Mouse (Mus musculus) right cerebral cortex, postnatal 10 days (tissue): Measurements from ENCODE around the gene Dcakd.

ENCODE experiments used
- DNase-seq, 2 experiments: peaks; one replicate each; pipeline ENCODE4 v3.0.0; 2021; ENCODE audit warnings: low spot score in 2 of 2

Dcakd gene

GRCm38 (mm10) chr11:103028176-103028891 is at the start of gene Dcakd, which contains the start of gene Nmt1:
TSS of gene Dcakd (minus strand) at chr11:103028333.
TSS of gene Nmt1 (plus strand) at chr11:103028190.
- peak; percentile 96 to 97 for DNase-seq

- no peak for DNase-seq
These were observed 48.4 kb upstream of the Dcakd start for GRCm38 (mm10) chr11:103076581-103076980.

GRCm38 (mm10) chr11:103076010-103076409 is 47.9 kb upstream of the Dcakd start:
- DNase-seq: no peak

- DNase-seq: no peak
These were observed 46.7 kb upstream of the Dcakd start for GRCm38 (mm10) chr11:103074796-103075323.

- DNase-seq: no peak
These were observed 46.1 kb upstream of the Dcakd start for GRCm38 (mm10) chr11:103074121-103074650.

GRCm38 (mm10) chr11:103073671-103074070 is 45.5 kb upstream of the Dcakd start:
- DNase-seq: no peak

- DNase-seq: no peak
These were observed 42.3 kb upstream of the Dcakd start for GRCm38 (mm10) chr11:103070322-103070880.

- DNase-seq: peak in 1 of 2 experiments; percentile 16
These were observed 41.6 kb upstream of the Dcakd start for GRCm38 (mm10) chr11:103069731-103070130.

GRCm38 (mm10) chr11:103068884-103069283 is 40.8 kb upstream of the Dcakd start:
- DNase-seq: no peak

- peak in 1 of 2 experiments; percentile 17 for DNase-seq
These were observed 40.1 kb upstream of the Dcakd start for GRCm38 (mm10) chr11:103068272-103068671.

GRCm38 (mm10) chr11:103067457-103068001 is 39.4 kb upstream of the Dcakd start:
- no peak for DNase-seq

GRCm38 (mm10) chr11:103067051-103067361 is 38.9 kb upstream of the Dcakd start:
- DNase-seq: no peak

- DNase-seq: no peak
These were observed 38.3 kb upstream of the Dcakd start for GRCm38 (mm10) chr11:103066191-103067050.

- no peak for DNase-seq
These were observed 30.5 kb upstream of the Dcakd start for GRCm38 (mm10) chr11:103058499-103059085.

GRCm38 (mm10) chr11:103056636-103057035 is 28.5 kb upstream of the Dcakd start:
- no peak for DNase-seq

GRCm38 (mm10) chr11:103054798-103055197 is 26.7 kb upstream of the Dcakd start:
- peak; percentile 83 to 86 for DNase-seq

- no peak for DNase-seq
These were observed 25.3 kb upstream of the Dcakd start for GRCm38 (mm10) chr11:103053191-103054076.

GRCm38 (mm10) chr11:103052078-103052477 is 23.9 kb upstream of the Dcakd start:
- DNase-seq: no peak

GRCm38 (mm10) chr11:103051249-103051691 is 23.1 kb upstream of the Dcakd start:
- DNase-seq: peak; percentile 62 to 63

GRCm38 (mm10) chr11:103050153-103050552 is 22.0 kb upstream of the Dcakd start:
- DNase-seq: no peak
